Mouse (Mus musculus): Measurements from ENCODE around the gene Synrg. TPM values are rescaled to one million over a fixed set of nuclear protein-coding genes. Genes with fewer than 3 reads are reported as not detected.

Gene Synrg
- polyA plus RNA-seq, 1 experiment from 2014 or later, result 26.4 TPM

DNA sequence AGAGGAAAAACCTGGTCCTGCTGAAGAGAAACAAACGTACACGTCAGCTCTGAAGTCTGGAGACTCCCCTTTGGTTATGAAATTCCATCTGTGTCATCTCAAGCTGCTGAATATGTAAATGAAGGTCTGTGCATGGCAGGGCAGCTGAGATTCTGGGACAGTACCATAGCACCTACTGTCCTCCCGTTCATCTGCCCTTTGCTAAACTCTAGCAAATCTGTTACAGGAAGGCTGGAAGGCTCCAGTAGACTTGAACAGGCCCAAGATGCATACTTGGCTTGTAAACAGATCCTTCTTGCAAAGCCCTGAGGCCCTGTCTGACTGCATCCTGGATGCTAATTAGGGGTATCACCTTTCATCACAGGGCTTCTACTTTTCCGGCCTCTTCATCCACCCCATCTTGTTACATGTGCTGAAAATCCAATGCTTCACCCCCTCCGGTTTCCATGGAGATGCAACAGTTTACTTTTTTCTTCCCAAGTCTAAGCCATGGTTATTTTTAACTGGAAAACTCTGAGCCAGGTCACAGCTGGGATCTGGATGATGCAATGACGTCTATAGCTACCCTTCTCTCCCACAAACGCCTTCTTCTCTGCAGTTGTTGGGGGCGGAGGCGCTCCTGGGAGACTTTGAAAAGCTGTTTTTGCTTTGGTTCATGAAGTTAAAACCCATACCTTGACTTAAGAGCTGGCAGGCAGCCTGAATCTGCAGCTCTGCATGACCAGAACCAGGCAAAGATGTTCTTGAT is 108.8 kb downstream of the Synrg start:
- no peak overlapping the region for H3K27ac ChIP-seq (ENCODE audit: low read length)
- no peak for ATAC-seq
- no peak overlapping the region for H3K9ac ChIP-seq (ENCODE audit: low read depth, low read length)
- 58% methylated on average over 9 of the region's 9 CpGs for WGBS
- H3K27me3 ChIP-seq (ENCODE audit: control insufficient read depth, insufficient read depth, low read depth, low read length), result peaks cover 12% of the 10 kb centered on the region
- H3K4me2 ChIP-seq (ENCODE audit: low read length), result no peak overlapping the region
- no peaks in the 10 kb centered on the region for H3K36me3 ChIP-seq (ENCODE audit: control insufficient read depth, insufficient read depth, low read length)
- peaks cover 4% of the 10 kb centered on the region; the same call in 1 of the 2 replicates for H3K4me1 ChIP-seq (ENCODE audit: control insufficient read depth, insufficient read depth, low read length)
- no peaks in the 10 kb centered on the region for H3K9me3 ChIP-seq (replicated peaks; ENCODE audit: control insufficient read depth, low read length, poor library complexity, severe bottlenecking)
- H3K4me3 ChIP-seq (ENCODE audit: low read depth, low read length), result no peak overlapping the region

DNA sequence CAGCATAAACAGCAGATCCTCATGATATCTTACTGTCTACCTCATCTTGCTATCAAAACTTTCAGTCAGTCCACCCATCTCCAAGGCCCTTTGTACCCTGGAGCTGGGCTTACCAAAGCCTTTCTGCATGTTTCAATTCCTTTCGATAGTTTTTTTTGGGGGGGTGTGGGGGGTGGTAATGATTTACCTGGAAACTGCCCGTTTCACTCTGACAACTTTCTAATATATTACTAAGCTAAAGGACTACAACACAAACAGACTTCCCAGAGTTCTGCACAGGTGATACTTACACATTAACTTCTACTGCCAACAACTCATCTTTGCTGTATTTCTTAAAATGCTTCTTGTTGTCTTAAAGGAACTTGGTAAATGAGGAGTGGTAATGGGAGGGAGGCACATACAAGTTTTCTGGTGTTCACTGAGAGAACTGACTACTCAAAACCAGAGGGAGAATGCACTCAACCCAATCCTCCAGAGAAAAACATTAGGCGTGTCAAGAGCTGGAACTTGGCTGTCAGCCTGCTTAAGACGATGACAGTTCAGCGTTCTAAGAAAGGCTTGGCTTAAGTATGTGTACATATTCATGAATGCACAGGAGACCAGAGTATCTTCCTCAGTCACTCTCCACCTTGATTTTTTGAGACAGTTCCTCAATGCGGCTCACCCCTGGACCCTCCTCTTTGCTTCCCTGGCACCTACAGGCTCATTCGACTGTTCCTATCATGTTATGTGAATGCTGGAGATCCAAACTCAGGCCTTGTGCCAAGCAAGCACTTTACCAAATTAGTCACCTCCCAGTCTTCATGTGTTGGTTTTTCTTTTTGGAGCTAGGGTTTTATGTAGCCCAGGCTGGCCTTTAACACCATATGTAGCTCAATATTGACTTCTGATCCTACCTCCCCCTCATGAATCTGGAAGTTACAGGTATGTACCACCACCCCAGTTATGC is 109.9 kb downstream of the Synrg start:
- Histone ChIP-seq H3K4me1 (ENCODE audit: control insufficient read depth, insufficient read depth, low read length) (no peaks in the 10 kb centered on the region), H3K27ac (ENCODE audit: low read length) (no peak overlapping the region), H3K36me3 (ENCODE audit: control insufficient read depth, insufficient read depth, low read length) (peaks cover 4% of the 10 kb centered on the region; the same call in 1 of the 2 replicates), H3K4me2 (ENCODE audit: low read length) (no peak overlapping the region), H3K27me3 (ENCODE audit: control insufficient read depth, insufficient read depth, low read depth, low read length) (peaks cover 9% of the 10 kb centered on the region), H3K4me3 (ENCODE audit: low read depth, low read length) (no peak overlapping the region), H3K9me3 (replicated peaks; ENCODE audit: control insufficient read depth, low read length, poor library complexity, severe bottlenecking) (no peaks in the 10 kb centered on the region), H3K9ac (ENCODE audit: low read depth, low read length) (no peak overlapping the region)
- ATAC-seq, result no peak
- 79% methylated on average over 7 of the region's 7 CpGs for WGBS

DNA sequence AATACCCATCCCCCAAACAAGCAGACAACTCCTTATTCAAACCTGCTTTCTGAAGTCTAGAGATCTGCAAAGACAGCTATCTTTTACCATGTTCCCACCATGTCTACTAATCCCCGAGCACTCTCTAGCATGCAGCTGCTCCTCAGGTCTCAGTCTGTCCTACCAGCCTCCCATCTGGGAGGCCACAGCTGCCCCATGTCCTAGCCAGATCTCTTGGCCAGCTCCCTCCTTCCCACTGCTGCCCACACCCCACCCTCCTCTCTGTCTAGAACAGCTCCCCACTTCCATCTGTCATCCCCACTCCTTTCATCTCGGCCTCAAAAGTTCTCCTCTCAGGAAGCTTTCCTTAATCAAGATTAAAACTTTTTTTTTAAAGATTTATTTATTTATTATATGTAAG is 112.8 kb downstream of the Synrg start:
- H3K4me1 ChIP-seq (ENCODE audit: control insufficient read depth, insufficient read depth, low read length), result no peaks in the 10 kb centered on the region
- WGBS, result 85% methylated on average over 2 of the region's 2 CpGs
- ATAC-seq, result no peak

DNA sequence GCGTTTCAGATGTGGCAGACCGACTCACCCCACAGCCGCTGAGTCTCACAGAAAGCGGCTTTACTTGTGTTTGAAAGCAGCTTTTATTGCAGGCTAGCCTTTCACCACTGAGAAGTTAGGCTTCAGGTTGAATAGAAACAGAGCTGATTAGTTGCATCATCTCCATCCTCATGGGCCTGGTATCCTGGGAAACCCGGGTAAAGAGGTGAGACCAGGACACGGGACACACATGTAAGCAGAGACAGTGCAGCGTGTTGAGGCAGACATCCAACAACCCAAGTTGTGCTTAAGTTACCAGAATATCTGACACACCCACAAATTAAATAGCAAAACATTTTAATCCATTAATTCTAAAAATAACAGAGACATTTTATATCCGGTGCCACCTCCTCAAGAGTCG is 114.4 kb downstream of the Synrg start:
- Histone ChIP-seq H3K27me3 (ENCODE audit: control insufficient read depth, insufficient read depth, low read depth, low read length) (no peaks in the 10 kb centered on the region), H3K4me1 (ENCODE audit: control insufficient read depth, insufficient read depth, low read length) (no peaks in the 10 kb centered on the region), H3K27ac (ENCODE audit: low read length) (no peak overlapping the region), H3K9ac (ENCODE audit: low read depth, low read length) (no peak overlapping the region), H3K36me3 (ENCODE audit: control insufficient read depth, insufficient read depth, low read length) (peaks cover 8% of the 10 kb centered on the region; the same call in 1 of the 2 replicates), H3K9me3 (replicated peaks; ENCODE audit: control insufficient read depth, low read length, poor library complexity, severe bottlenecking) (no peaks in the 10 kb centered on the region), H3K4me3 (ENCODE audit: low read depth, low read length) (no peak overlapping the region), H3K4me2 (ENCODE audit: low read length) (no peak overlapping the region)
- no peak for ATAC-seq
- WGBS, result 84% methylated on average over 9 of the region's 9 CpGs

More for the DNA sequence above, 112.8 kb downstream of the Synrg start:
- Histone ChIP-seq H3K36me3 (ENCODE audit: control insufficient read depth, insufficient read depth, low read length) (peaks cover 4% of the 10 kb centered on the region; the same call in 1 of the 2 replicates), H3K9me3 (replicated peaks; ENCODE audit: control insufficient read depth, low read length, poor library complexity, severe bottlenecking) (no peaks in the 10 kb centered on the region), H3K4me3 (ENCODE audit: low read depth, low read length) (no peak overlapping the region), H3K27me3 (ENCODE audit: control insufficient read depth, insufficient read depth, low read depth, low read length) (no peaks in the 10 kb centered on the region), H3K4me2 (ENCODE audit: low read length) (no peak overlapping the region), H3K9ac (ENCODE audit: low read depth, low read length) (no peak overlapping the region), H3K27ac (ENCODE audit: low read length) (no peak overlapping the region)

DNA sequence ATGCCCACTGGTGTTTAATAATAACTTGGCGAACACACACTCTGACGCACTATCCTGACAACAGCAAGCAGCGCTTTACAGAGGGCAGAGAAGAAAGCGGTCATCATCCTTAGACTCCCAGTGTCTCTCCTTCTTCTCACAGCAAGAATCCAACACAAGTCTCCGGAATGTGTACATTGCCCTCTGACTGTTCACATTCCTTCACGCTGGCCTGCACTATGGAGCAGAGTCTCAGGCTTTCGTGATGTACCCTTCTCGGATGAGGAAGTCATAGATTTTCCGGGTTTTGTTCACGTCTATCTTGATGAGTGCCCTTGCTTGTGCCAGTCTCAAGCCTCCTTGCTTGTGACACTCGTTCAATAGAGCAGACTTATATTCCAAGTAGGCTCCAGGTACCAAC is 115.1 kb downstream of the Synrg start:
- ATAC-seq, result no peak
- Histone ChIP-seq H3K27me3 (ENCODE audit: control insufficient read depth, insufficient read depth, low read depth, low read length) (no peaks in the 10 kb centered on the region), H3K36me3 (ENCODE audit: control insufficient read depth, insufficient read depth, low read length) (peaks cover 8% of the 10 kb centered on the region; the same call in 1 of the 2 replicates)

DNA sequence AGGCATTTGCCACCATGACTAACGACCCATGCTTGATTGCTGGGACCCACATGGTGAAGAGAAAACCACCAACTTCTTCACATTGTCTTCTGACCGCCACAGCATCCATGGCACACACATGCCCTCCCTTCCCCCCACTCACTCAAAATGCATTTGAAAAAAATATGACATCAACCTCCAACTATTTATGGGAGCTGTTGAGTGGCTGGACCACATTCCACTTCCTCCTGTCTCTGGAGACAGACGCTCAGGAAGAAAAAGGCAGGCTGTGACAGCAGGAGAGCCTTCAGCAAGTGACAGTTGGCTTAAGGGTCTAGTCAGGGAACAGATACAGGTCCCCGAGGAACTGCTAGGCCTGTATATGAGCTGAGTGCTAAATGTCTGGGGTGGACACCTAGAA is 115.7 kb downstream of the Synrg start:
- Histone ChIP-seq H3K9me3 (replicated peaks; ENCODE audit: control insufficient read depth, low read length, poor library complexity, severe bottlenecking) (no peaks in the 10 kb centered on the region), H3K27me3 (ENCODE audit: control insufficient read depth, insufficient read depth, low read depth, low read length) (no peaks in the 10 kb centered on the region), H3K4me2 (ENCODE audit: low read length) (no peak overlapping the region), H3K4me3 (ENCODE audit: low read depth, low read length) (no peak overlapping the region), H3K27ac (ENCODE audit: low read length) (no peak overlapping the region), H3K4me1 (ENCODE audit: control insufficient read depth, insufficient read depth, low read length) (no peaks in the 10 kb centered on the region), H3K9ac (ENCODE audit: low read depth, low read length) (no peak overlapping the region), H3K36me3 (ENCODE audit: control insufficient read depth, insufficient read depth, low read length) (peaks cover 8% of the 10 kb centered on the region; the same call in 1 of the 2 replicates)
- ATAC-seq, result no peak
- 85% methylated on average over 4 of the region's 4 CpGs for WGBS

More for the DNA sequence above, 115.1 kb downstream of the Synrg start:
- Histone ChIP-seq H3K9ac (ENCODE audit: low read depth, low read length) (no peak overlapping the region), H3K27ac (ENCODE audit: low read length) (no peak overlapping the region), H3K4me3 (ENCODE audit: low read depth, low read length) (no peak overlapping the region), H3K4me1 (ENCODE audit: control insufficient read depth, insufficient read depth, low read length) (no peaks in the 10 kb centered on the region), H3K9me3 (replicated peaks; ENCODE audit: control insufficient read depth, low read length, poor library complexity, severe bottlenecking) (no peaks in the 10 kb centered on the region), H3K4me2 (ENCODE audit: low read length) (no peak overlapping the region)
- WGBS, result 93% methylated on average over 11 of the region's 11 CpGs

DNA sequence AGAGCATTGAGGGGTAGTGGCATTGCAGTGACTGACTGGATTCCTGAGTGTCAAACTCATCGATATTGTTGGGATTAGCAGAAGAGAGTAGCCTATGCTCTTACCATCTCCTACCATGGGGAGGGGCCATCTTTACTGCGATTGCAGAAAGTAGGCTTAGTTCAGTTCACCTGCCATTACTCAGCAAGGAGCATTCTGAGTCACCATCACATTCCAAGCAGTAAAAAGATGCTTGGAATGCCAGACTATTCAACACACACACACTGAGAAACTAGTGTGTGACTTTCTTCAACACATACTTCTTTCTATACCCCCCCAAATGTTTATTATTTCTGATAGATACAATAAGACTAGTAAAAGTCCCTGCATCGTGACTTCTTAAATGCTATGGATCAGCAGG is 116.1 kb downstream of the Synrg start:
- H3K27me3 ChIP-seq (ENCODE audit: control insufficient read depth, insufficient read depth, low read depth, low read length), result no peaks in the 10 kb centered on the region
- H3K9ac ChIP-seq (ENCODE audit: low read depth, low read length), result no peak overlapping the region
- H3K9me3 ChIP-seq (replicated peaks; ENCODE audit: control insufficient read depth, low read length, poor library complexity, severe bottlenecking), result no peaks in the 10 kb centered on the region
- no peaks in the 10 kb centered on the region for H3K4me1 ChIP-seq (ENCODE audit: control insufficient read depth, insufficient read depth, low read length)
- H3K27ac ChIP-seq (ENCODE audit: low read length), result no peak overlapping the region
- no peak for ATAC-seq
- WGBS, result 90% methylated on average over 3 of the region's 3 CpGs
- peaks cover 8% of the 10 kb centered on the region; the same call in 1 of the 2 replicates for H3K36me3 ChIP-seq (ENCODE audit: control insufficient read depth, insufficient read depth, low read length)
- no peak overlapping the region for H3K4me3 ChIP-seq (ENCODE audit: low read depth, low read length)
- H3K4me2 ChIP-seq (ENCODE audit: low read length), result no peak overlapping the region

DNA sequence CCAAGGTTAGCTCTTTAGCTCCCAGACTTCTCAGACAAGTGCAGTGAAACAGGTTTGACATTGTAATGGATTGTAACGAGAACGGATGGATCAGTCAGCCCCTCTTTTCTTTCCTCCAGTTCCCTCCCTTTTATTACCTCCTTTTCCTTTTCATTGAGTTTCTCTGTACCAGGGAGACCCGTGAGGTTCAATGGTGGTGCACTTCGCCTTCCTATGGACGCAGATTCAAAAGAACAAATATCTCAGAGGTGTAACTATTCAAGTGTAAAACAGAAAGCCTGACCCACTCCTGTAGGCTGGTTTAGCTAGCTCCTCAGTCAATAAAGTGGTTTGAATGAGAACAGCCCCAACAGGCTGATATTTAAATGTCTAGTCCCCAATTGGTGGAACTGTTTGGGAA is 117.7 kb downstream of the Synrg start:
- no peaks in the 10 kb centered on the region for H3K4me1 ChIP-seq (ENCODE audit: control insufficient read depth, insufficient read depth, low read length)
- H3K9ac ChIP-seq (ENCODE audit: low read depth, low read length), result no peak overlapping the region
- WGBS, result 89% methylated on average over 5 of the region's 5 CpGs
- no peaks in the 10 kb centered on the region for H3K9me3 ChIP-seq (replicated peaks; ENCODE audit: control insufficient read depth, low read length, poor library complexity, severe bottlenecking)
- no peak overlapping the region for H3K4me3 ChIP-seq (ENCODE audit: low read depth, low read length)
- H3K27me3 ChIP-seq (ENCODE audit: control insufficient read depth, insufficient read depth, low read depth, low read length), result no peaks in the 10 kb centered on the region
- H3K36me3 ChIP-seq (ENCODE audit: control insufficient read depth, insufficient read depth, low read length), result peaks cover 13% of the 10 kb centered on the region; the same call in 1 of the 2 replicates
- ATAC-seq, result no peak
- no peak overlapping the region for H3K4me2 ChIP-seq (ENCODE audit: low read length)
- no peak overlapping the region for H3K27ac ChIP-seq (ENCODE audit: low read length)

DNA sequence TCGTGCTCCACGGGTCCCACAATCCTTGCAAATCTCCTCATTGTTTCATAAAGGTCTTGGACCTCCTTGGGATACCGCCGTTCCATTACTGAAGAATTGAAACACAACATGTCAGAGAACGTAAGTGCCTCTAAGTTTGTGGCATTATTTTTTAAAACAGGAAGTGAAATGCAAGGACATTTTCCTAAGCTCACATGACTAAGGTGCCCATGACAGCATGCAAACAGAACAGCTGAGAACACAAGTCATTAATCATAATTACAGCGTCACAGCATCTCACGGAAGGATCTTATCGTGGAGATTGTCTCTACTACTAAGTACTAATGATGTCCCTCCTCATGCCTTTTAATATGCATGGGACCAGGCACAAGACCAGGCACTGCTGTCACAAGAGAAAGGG is 126.3 kb downstream of the Synrg start:
- WGBS, result 89% methylated on average over 8 of the region's 8 CpGs
- H3K27ac ChIP-seq (ENCODE audit: low read length), result no peak overlapping the region

More for the DNA sequence above, 126.3 kb downstream of the Synrg start:
- Histone ChIP-seq H3K9ac (ENCODE audit: low read depth, low read length) (no peak overlapping the region), H3K9me3 (replicated peaks; ENCODE audit: control insufficient read depth, low read length, poor library complexity, severe bottlenecking) (no peaks in the 10 kb centered on the region), H3K36me3 (ENCODE audit: control insufficient read depth, insufficient read depth, low read length) (peaks cover 22% of the 10 kb centered on the region), H3K4me3 (ENCODE audit: low read depth, low read length) (no peak overlapping the region), H3K4me2 (ENCODE audit: low read length) (no peak overlapping the region), H3K4me1 (ENCODE audit: control insufficient read depth, insufficient read depth, low read length) (no peaks in the 10 kb centered on the region), H3K27me3 (ENCODE audit: control insufficient read depth, insufficient read depth, low read depth, low read length) (no peaks in the 10 kb centered on the region)
- no peak for ATAC-seq
